Mouse (Mus musculus): Measurements from ENCODE around the gene Rapgef5.

Rapgef5 gene

GRCm38 (mm10) chr12:117531106-117531505, 14.8 kb downstream of the Rapgef5 start:
- DNase-seq = no peak

DNA sequence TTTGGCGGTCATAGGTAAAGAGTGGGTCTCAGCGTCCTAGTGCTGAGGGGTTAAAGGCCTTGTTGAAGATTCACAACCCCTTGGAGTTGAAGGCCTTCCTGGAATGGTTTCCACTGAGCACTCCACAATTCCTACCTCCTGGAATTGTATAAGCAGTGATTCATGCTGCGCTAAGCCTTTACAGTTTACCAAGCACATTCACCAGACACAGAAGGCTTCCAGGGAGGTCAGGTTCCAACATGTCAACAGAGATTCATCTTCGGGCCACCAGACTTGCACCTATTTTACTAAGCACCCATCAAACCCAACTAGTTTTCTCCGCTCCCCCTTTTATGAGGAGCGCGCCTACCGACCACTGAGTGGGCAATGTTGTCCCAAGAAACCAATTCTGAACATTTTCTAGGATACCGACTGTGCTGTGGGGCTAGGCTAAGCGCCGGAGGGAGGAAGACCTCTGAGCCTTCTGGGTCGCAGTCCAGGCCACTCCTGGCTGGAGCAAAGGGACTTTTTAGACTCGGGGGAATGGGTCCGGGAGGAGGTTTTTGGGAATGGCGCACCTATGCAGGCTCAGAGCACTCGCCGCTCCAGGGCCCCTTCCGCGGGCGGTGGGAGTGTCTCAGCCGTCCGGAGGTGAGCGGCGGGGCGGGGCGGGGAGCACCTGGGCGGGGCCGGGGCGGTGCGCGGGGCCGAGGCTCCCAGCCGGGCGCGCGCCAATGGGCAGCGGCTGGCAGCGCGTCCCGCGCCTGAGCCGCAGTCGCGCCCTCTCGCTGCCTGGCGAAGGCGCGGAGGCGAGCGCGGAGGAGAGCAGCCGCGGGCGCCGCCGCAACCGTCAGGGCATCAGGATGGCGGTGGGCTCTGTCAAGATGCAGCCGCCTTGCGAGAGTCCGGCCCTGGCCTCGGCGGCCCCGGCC, 17.2 kb downstream of the Rapgef5 start:
- peak; percentile 82 for DNase-seq

- DNase-seq = peak; percentile 56
These were observed 17.9 kb downstream of the Rapgef5 start for GRCm38 (mm10) chr12:117534087-117534751.

DNA sequence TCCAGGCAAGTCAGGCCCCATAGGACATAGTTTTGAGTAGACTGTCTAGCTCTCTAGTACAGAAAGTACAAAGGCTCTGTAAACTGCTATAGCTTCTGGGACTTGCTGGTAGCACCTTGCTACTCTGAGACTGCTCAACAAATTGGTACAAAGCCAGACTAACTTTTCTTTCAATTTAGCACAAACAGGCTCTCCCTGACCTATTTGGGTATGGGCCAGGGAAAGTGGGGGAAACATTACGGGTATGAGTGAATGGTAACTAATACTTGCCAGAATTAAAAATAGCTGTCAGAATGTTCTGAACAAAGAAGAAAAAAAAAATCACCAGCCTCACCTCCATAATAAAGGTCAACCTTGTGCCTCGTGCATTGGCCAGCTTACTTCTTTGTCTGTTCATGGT, 24.1 kb downstream of the Rapgef5 start:
- peak; percentile 22 for DNase-seq

DNA sequence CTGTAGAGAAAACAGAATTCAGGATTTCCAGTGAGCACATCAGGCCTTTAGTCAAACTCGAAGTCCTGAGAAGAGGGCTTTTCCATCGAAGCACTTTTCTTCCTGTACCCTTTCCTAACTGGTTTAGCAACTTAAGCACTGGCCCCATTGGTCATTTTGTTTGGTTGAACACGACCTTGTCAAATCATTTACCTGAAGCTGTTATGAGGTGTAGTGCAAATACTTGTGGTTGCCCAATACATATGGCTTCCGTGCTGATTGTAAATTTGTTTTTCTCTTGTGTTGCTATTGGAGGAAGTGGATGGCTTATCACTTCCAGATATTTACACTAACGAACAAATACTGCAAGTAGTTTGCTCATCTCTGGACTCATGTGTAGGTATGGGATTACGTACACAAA, 29.0 kb downstream of the Rapgef5 start:
- no peak for DNase-seq

- DNase-seq = no peak
These were observed 37.1 kb downstream of the Rapgef5 start for GRCm38 (mm10) chr12:117553353-117553752.

DNA sequence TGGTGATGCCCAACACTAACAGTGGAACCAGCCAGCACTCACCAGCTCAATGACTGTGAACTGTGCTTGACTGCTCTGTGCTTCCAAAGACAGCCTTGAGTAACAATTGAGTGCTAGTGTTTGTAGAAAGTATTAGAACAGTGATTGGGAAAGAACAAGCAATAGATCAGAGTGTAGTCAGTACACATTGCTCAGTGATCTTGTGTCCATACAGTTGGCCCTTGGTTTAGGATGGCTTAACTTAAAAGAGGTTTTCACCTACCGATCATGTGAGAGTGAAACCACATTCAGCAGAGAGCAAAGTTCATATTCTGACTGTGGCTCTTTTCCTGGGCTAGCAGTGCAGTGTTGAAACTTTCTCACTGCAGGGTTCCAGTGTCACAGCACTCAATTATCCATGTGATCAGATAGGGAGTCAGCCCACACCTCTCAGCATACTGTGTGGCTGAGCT, 38.4 kb downstream of the Rapgef5 start:
- DNase-seq = no peak

DNA sequence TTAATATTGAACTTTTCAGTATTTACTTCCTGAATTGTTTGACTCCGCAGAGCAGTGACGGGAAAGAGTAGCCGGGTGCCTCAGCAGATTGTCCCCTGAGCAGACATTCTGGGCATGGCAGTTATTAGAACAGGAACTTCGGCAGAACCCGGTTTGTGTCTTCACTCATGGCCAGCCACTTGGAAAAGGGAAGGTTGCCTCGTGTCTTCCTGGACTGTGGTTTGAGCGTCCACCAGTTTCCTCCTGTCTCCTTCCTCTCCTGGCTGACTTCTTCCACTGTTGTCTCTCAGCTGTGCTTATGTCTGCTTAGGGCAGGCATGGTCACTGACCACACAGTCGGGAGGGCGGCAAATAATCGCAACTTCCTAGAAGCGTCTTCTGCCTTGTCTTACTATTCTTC, 44.2 kb downstream of the Rapgef5 start:
- peak; percentile 34 for DNase-seq

GRCm38 (mm10) chr12:117561411-117562059, 45.3 kb downstream of the Rapgef5 start:
- no peak for DNase-seq

GRCm38 (mm10) chr12:117562085-117562484, 45.8 kb downstream of the Rapgef5 start:
- no peak for DNase-seq

DNA sequence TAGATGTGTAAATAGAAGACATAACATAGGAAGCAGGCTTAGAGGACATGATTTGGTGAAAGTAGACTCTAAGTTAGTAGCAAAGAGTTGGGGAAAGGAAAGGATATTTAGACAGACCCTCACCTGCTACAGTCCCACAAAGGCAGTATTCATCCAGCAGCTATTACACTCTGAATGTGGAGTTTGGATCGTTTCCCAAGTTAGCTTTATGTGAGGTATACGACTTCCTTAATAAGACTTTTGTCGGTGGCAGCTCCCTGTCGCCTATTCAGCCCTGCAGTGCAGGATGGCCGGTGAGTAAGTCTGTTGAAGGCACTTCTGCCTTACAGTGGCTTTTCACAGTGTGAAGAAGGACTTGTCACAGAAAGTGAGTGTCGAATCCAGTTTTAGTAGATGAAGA, 47.6 kb downstream of the Rapgef5 start:
- no peak for DNase-seq

GRCm38 (mm10) chr12:117566298-117566697, 50.0 kb downstream of the Rapgef5 start:
- DNase-seq = no peak

- no peak for DNase-seq
These were observed 53.4 kb downstream of the Rapgef5 start for GRCm38 (mm10) chr12:117569671-117570070.

- no peak for DNase-seq
These were observed 68.0 kb downstream of the Rapgef5 start for GRCm38 (mm10) chr12:117584256-117584655.

GRCm38 (mm10) chr12:117585390-117585789, 69.1 kb downstream of the Rapgef5 start:
- no peak for DNase-seq

- peak; percentile 81 for DNase-seq
These were observed 69.8 kb downstream of the Rapgef5 start for GRCm38 (mm10) chr12:117586124-117586523.

DNA sequence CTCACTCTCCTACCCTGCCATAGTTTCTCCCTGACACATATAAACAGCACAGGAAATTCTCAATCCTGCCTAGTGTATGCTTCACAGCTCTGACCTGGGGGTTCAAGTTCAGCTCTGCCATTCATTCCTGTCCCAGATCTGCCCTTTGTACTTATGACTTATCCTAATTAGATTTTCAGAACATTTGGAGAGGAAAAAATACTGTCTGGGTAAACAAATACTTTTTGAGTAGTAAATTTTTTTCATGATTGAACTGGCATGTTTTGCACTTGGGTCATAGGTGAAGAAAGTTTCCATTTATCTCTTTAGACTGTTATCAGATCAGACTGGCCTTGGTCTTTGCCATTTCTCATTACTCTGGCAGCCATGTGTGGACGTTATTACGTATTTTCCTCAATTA, 72.9 kb downstream of the Rapgef5 start:
- peak; percentile 12 for DNase-seq

DNA sequence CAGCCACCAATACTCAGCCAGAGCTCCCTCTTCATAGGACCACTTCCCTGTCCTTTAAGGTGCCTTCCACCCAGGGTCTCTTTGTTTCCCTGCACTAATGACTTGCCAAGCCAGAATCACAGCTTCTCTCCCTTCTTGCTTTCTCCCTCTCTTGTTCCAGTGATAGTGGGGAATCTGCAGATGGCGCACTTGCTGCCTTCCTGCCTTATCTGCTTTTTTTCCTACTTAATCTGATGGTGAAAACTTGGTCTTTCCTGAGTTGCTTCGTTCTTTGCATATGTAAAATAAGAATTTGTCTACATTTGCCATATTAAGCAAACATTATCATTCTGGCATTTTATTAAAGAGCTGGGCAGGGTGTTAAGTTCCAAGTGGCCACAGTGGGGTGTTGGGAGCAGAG, 75.7 kb downstream of the Rapgef5 start:
- DNase-seq = peak; percentile 24

DNA sequence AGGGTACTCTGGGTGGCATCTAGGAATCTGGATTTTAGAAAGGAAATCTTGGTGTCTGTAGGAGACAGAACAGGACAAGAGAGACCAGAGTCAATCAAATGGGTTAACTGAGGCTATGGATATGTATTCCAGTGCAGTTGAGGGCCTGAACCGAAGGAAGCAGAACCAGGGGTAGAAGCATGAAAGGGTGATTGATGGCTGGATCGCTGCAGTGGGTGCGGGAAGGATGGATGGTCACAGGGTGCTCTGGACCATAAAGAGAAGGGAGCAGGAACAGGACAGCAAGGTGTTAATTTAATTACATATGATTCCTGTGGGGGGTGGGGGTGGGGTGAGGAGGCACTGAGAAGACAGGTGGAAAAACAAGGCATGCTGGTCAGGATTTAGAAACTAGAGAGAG, 76.3 kb downstream of the Rapgef5 start:
- no peak for DNase-seq

- no peak for DNase-seq
These were observed 78.9 kb downstream of the Rapgef5 start for GRCm38 (mm10) chr12:117595179-117595578.

DNA sequence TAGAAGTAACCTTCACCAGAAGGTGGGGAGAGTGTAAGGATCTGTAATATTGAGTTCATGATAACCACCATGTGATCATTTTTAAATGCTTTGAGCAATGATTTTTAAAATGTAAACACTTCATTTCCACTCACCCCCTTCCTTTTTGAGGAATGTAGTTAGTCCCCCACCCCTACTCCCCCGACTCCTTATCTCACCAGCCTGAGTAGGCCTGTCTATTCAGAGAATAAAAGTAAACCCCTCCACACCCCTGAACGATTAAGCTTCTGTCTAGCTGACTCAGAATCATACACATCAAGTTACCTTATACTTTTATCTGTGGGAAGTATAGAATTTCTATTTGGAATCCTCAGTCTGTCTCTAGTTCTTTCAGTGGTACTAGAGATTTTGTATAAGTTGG, 81.9 kb downstream of the Rapgef5 start:
- no peak for DNase-seq

DNA sequence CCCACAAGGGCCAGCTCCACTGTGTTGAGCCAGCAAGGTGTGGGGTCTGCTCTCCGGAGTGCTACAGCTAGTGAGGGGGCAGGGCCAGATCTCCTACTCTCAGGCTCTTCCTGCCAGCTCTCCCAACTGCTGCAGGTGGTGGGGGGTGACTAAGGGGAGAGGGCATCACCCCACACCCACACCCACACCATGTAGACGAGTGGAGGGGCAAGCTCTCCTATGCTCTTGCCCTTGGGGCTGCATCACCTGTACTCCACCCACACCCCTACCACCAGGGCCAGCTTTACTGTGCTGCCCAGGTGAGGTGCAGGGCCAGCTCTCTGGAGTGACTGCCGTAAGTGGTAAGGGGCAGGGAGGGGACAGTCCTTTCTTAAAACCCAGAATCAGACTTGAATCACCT, 89.7 kb downstream of the Rapgef5 start:
- DNase-seq = no peak

DNA sequence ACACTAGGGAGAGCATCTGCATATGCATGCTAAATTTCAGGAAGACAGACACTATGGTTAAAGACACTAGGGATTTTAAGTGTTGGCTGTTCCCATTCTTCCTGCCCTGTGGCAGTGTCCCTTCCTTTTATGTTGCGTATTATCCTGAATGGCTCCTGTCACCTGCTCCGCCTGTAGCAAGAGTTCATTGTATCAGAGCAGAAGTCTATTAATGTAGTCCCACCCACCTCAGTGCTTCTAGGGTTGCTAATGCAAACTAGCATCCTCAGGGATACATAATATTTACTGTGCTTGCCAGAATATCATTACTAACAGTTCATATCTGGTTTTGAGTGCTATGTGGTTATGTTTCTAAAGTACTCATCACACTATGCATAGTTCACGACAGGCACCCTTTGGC, 96.4 kb downstream of the Rapgef5 start:
- no peak for DNase-seq

Measured in kidney, postnatal 10 days (tissue).